Mouse (Mus musculus) MEL (cell line): ENCODE measurements at regions not wholly inside any gene's neighbourhood (a gene's known extent, or its start where the extent isn't known, plus 50 kb on each side); places are given as distances from the start of the nearest gene placed in this dataset.

Experiments used
- EP300 ChIP-seq, 2 experiments: IDR thresholded peaks; 2 replicates each; pipeline ENCODE4 v1.6.1; 2011; ENCODE audit warnings: improper control_type of control experiment in 2 of 2, low read length in 2 of 2, low read depth in 1 of 2, mild to moderate bottlenecking in 1 of 2
- ETS1 ChIP-seq: IDR thresholded peaks from 2 replicates; pipeline ENCODE4 v1.6.1; 2012; ENCODE audit warnings: low read depth, mild to moderate bottlenecking, inconsistent platforms, low read length, improper control_type of control experiment, moderate library complexity
- SIN3A ChIP-seq: IDR thresholded peaks from 2 replicates; pipeline ENCODE4 v1.6.1; 2012; ENCODE audit warnings: low read length, improper control_type of control experiment, inconsistent platforms
- USF1 ChIP-seq: IDR thresholded peaks from 2 replicates; pipeline ENCODE4 v1.6.1; 2014; ENCODE audit warnings: low read depth, mild to moderate bottlenecking, inconsistent platforms, low read length, improper control_type of control experiment, moderate library complexity
- USF2 ChIP-seq, 2 experiments: IDR thresholded peaks; 2 replicates each; pipeline ENCODE4 v1.6.1; 2011 to 2012; ENCODE audit warnings: improper control_type of control experiment in 2 of 2, low read length in 2 of 2, borderline replicate concordance in 1 of 2, inconsistent platforms in 1 of 2, low read depth in 1 of 2, mild to moderate bottlenecking in 1 of 2; ENCODE audit not compliant: insufficient read depth in 1 of 2

DNA sequence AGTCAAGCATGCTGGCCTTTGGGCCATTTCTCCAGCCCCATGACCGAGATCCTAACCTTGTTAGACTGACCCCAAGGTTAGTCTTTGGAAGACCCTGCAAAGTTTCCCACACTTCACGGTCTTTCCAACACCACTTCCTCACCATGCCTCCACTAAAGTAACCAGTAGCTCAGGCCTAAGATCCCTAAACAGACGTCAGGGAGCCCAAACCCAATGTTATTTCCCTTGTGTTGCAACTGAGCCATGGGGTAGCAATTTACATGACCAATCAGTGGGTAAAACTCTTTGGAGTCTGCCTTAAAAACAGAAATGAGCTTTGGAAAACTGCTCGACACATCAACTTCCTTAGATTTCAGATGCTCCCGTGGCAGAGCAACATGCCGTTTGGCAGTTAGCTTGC is 173.6 kb downstream of the Ttc8 start:
- TF ChIP-seq SIN3A (no peak), USF1 (no peak), EP300 (IDR thresholded peaks at IDR 0.05; ENCODE audit: low read depth in 1 of 2, low read length in 2 of 2) (no peak), USF2 (IDR thresholded peaks at IDR 0.05; ENCODE audit: borderline replicate concordance in 1 of 2, insufficient read depth in 1 of 2, low read depth in 1 of 2, low read length in 2 of 2) (no peak), ETS1 (no peak)
